Mouse (Mus musculus) right cerebral cortex, adult 18-20 months (tissue): Measurements from ENCODE around the gene Mical1.

ENCODE experiments used
- DNase-seq: peaks from one replicate; pipeline ENCODE4 v3.0.0; 2022; ENCODE audit warnings: mixed read lengths

Mical1 gene

DNA sequence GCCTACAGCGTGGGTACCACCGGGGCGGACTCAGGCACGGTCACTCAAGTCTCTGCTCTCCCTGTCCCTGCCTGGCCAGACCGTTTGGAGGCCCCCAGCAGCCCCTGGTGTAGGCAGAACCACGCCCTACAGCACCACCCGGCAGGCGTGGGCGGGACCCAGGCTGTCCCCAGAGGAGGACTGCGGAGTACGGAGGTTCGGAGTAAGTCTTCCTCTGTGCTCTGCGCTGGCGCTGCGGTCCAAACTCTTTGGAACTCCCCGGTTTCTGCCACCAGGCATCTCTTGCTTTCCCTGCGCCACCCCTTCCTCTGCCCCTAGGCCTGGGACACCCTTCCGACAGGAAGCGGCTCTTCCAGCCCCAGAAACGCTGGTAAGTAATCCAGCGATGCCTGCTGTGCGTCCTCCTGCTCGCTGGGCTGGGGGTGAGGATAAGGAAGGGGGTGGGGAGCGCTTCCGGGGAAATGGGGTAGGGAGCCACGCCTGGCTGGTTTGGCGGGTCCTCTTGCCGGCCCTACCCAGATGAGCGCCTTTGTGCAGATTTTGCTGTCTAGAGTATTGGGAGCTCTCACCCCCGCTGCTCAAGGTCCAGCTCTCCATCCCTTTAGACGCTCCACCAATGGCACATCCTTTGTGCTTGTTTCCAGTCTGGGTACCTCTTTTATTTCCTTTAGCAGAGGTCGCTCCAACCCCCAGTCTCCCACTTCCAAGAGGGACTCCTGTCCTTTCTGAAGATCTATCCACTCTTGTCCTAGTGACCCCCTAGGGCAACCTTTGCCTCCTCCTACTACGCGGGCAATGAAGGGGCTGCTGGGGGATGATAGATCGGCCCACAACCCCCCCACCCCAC lies at the start of gene Mical1:
TSS of gene Mical1 (plus strand) at position 144 of the 847 bp plus-strand sequence.
- DNase-seq: peak; percentile 63

- no peak for DNase-seq
Observed at GRCm38 (mm10) chr10:41426368-41426767, 49.7 kb upstream of the Mical1 start.

GRCm38 (mm10) chr10:41434624-41435023 lies 41.5 kb upstream of the Mical1 start:
- peak; percentile 49 for DNase-seq

GRCm38 (mm10) chr10:41435141-41435540 lies 41.0 kb upstream of the Mical1 start:
- no peak for DNase-seq

GRCm38 (mm10) chr10:41448216-41448615 lies 27.9 kb upstream of the Mical1 start:
- no peak for DNase-seq

- DNase-seq: peak; percentile 38
Observed at GRCm38 (mm10) chr10:41449684-41450083, 26.4 kb upstream of the Mical1 start.

DNA sequence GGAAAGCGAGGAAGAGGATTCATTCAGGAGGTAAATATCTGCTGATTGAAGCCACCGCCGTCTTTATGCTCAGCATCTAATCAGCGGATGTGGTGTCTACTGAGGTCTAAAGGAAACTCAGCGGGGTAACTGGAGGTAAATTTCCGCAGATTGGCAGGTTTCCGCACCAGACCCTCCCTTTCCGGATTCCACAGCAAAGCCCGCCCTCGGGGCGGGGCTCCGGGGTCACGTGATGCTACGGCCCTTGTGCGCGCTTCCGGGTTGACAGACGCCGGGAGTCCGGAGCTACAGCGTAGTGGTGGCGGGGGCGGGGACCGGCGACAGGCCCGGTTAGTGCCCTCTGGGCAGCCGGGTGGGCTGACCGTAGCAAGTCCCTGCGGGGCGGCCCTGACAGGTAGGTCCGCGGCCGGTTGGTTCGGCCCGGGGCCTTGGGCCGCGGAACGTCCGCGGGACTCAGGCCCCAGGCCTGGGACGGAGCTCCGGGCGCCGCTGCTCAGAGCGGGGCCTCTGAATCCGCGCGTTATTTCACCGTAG lies 25.9 kb upstream of the Mical1 start, which contains the start of gene Zbtb24:
TSS of gene Zbtb24 (plus strand) at position 247 of the 534 bp plus-strand sequence.
- peak; percentile 95 for DNase-seq

GRCm38 (mm10) chr10:41450780-41451522 lies 25.2 kb upstream of the Mical1 start:
- no peak for DNase-seq

DNA sequence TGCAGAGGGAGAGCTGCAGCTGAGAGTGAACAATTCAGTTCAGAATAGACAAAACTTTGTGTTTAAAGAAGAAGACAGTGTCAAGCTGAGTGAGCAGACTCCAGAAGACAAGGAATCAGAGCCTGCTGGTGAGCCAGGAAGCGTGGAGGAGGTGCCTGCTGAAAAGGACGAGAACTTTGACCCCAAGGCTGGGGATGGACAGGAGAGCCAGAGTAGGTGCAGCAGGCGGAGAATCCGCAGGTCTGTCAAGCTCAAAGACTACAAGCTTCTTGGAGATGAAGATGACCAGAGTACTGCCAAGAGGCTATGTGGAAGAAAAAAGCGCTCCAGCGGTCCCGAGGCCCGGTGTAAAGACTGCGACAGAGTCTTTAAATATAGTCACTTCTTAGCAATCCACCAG lies 24.5 kb upstream of the Mical1 start:
- DNase-seq: no peak

GRCm38 (mm10) chr10:41452791-41453190 lies 23.3 kb upstream of the Mical1 start:
- no peak for DNase-seq

GRCm38 (mm10) chr10:41459990-41460389 lies 16.1 kb upstream of the Mical1 start:
- no peak for DNase-seq

DNA sequence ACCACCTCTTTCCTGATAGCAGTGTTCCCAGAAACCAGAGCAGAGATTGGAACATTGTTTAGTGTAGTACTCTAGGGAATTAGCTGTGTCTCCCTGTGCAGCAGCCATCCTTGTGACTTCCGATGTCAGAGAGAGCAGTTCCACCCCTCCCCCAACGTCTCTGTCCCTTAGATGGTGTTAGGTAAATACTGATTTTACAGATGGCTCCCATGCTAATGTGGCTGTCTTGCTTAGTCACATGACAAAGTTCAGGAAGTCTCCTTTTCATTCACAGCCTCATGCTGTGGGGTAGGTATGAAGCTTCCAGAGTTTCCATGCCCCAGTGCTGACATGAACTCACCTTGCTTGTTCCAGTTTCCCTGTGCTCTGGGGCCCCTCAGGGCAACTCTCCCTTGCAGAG lies 15.6 kb upstream of the Mical1 start:
- no peak for DNase-seq

DNA sequence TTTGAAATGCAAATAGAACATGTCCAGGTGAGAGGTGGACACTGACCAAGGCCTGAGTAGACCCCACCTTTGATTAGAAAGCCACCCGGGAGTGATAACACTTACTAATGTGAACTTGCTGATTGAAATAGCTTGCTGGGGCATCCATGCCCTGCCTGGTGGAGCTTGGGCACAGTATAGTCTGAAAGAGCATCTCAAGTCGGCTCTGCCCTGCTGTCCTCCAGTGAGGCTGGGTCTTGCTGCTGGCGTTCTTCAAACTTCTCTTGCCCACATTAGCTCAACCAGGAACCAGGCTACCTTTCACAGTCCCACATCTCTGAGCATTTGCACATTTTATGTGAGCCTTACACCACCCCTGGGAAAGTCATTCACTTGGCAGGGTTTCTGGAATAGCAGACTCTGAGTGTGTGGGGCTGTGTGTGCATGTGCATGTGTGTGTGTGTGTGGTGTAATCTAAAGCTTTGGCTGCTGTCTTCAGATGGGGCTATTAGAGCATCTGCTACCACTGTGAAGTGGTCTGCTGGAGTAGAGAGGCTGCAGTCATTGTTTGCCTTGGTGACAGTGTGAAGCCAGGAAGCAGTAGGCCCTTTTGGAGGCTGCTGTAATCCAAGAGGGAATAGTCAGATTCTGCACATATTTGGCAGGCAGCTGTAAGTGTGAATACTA lies 14.9 kb upstream of the Mical1 start:
- no peak for DNase-seq

- no peak for DNase-seq
Observed at GRCm38 (mm10) chr10:41464401-41464955, 11.6 kb upstream of the Mical1 start.

DNA sequence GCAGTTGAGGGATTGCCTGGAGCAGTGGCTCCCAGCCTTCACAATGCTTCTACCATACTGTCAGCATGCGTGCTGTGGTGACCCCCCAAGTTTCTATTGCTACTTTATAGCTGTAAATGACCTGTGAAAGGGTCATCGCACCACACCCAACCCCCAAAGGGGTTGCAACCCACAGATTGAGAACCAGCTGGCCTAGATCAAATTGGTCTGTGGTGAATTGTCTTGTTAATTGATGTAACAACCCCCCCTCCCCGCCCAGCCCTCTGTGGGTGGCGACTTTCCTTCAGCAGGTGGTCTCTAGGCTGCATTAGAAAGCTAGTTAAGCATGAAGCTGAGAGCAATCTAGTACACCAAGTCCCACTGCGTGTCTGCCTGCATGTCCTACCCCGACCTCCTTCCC lies 8.8 kb upstream of the Mical1 start:
- no peak for DNase-seq

DNA sequence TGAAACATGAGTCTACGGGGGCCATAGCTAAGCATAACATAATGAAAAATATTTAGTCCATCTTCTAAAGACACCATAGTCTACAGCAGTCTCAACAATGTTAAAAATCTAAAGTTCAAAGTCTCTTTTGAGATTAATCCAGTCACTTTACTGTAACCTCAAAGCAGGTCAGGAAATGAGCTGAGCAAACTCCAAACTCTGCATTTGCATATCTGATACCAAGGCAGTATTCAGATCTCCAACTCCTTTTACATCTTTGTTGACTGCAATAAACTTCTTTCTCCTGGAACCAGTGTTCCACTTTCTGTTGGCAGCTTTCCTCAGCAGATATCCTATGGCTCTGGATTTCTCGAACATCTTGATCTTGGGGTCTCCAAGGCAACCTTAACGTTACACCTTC lies 5.4 kb upstream of the Mical1 start:
- no peak for DNase-seq

DNA sequence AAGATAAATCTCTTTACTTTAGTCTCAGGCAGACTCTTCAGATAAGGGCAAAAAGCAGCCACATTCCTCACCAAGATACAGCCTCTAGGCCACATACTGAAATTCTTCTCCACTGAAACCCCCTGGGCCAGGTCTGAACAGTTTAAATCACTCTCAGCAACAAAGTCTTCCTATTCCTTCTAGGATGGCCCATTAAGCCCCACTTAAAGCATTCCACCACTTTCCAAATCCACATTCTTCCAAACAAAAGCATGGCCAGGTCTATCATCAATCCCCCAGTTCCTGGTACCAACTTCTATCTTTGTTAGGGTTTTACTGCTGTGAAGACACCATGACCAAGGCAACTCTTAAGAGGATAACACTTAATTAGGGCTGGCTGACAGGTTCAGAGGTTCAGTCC lies 3.6 kb upstream of the Mical1 start:
- DNase-seq: no peak

- DNase-seq: no peak
Observed at GRCm38 (mm10) chr10:41472962-41473481, 3.1 kb upstream of the Mical1 start.

GRCm38 (mm10) chr10:41473782-41474468 lies 2.2 kb upstream of the Mical1 start:
- DNase-seq: no peak

GRCm38 (mm10) chr10:41474981-41475391 lies 1.1 kb upstream of the Mical1 start:
- DNase-seq: no peak

- no peak for DNase-seq
Observed at GRCm38 (mm10) chr10:41477018-41477277, 834 bp downstream of the Mical1 start.
